Mouse (Mus musculus) lung, postnatal 0 days (tissue): ENCODE results near the gene Tob2. TPM values are rescaled to one million over a fixed set of nuclear protein-coding genes. Genes with fewer than 3 reads are reported as not detected.

ENCODE experiments used
- ATAC-seq: fragments of 200-750 bp; cut with Nextera tagmentation; 2 replicates; pipeline ENCODE4 v1.8.0; 2017; ENCODE audit warnings: moderate library complexity
- DNase-seq: peaks from one replicate; pipeline ENCODE4 v3.0.0-alpha.2; 2016; ENCODE audit warnings: low spot score
- H3K27ac ChIP-seq: fragments of 300-500 bp; sonication (generic); 2 replicates; pipeline ENCODE4 v1.5.1; 2014; ENCODE audit warnings: antibody characterized with exemption, mild to moderate bottlenecking, low read length, mixed read lengths
- H3K27me3 ChIP-seq: fragments of 300-500 bp; sonication (generic); replicated peaks from 2 replicates; pipeline ENCODE4 v1.6.1; 2014; ENCODE audit warnings: low read length, mixed read lengths; ENCODE audit not compliant: insufficient read depth
- H3K36me3 ChIP-seq: fragments of 300-500 bp; sonication (generic); 2 replicates; pipeline ENCODE4 v1.6.1; 2014; ENCODE audit warnings: low read length, mixed read lengths; ENCODE audit not compliant: insufficient read depth
- H3K4me1 ChIP-seq: fragments of 300-500 bp; sonication (generic); 2 replicates; pipeline ENCODE4 v1.6.1; 2014; ENCODE audit warnings: antibody characterized with exemption, low read depth, low read length, mixed read lengths; ENCODE audit not compliant: insufficient read depth
- H3K4me2 ChIP-seq: fragments of 300-500 bp; sonication (generic); replicated peaks from 2 replicates; pipeline ENCODE4 v1.6.1; 2014; ENCODE audit warnings: low read depth, mild to moderate bottlenecking, low read length, moderate library complexity, mixed read lengths
- H3K4me3 ChIP-seq: fragments of 300-500 bp; sonication (generic); 2 replicates; pipeline ENCODE4 v1.5.1; 2014; ENCODE audit warnings: low read depth, low read length
- H3K9ac ChIP-seq: fragments of 300-500 bp; sonication (generic); replicated peaks from 2 replicates; pipeline ENCODE4 v1.6.1; 2014; ENCODE audit warnings: low read depth, mild to moderate bottlenecking
- H3K9me3 ChIP-seq: fragments of 300-500 bp; sonication (generic); 2 replicates; pipeline ENCODE4 v1.6.1; 2016; ENCODE audit warnings: low read length, mixed read lengths
- CTCF ChIP-seq: IDR thresholded peaks from 2 replicates; pipeline ENCODE4 v1.5.1; 2016; ENCODE audit warnings: antibody characterized with exemption, mild to moderate bottlenecking
- EP300 ChIP-seq: IDR thresholded peaks from 2 replicates; pipeline ENCODE4 v1.6.1; 2016; ENCODE audit warnings: antibody characterized with exemption, mild to moderate bottlenecking, control low read depth
- WGBS: fragments of 180-500 bp; shearing (Covaris S2); extraction: QIAGEN DNeasy Blood & Tissue Kit; methylation state at CpG from one replicate; pipeline ENCODE4 v1.1.7; 2014; 5-methylcytosine and 5-hydroxymethylcytosine counted together
- polyA plus RNA-seq: library from polyadenylated mRNA; unstranded; fragments of >200 nt; fragmentation: Nextera tagmentation; extraction: Ambion mirVana; gene quantifications from 2 replicates; pipeline ENCODE4 v1.2.1, GENCODE M21; 2015

The Tob2 gene
- polyA plus RNA-seq, 1 experiment from 2014 or later = 30.0 TPM

GRCm38 (mm10) chr15:81882348-81882747, 23.8 kb upstream of the Tob2 start:
- no peak for TF ChIP-seq EP300
- no peak for TF ChIP-seq CTCF
- Histone ChIP-seq H3K27me3 (no peaks in the 10 kb centered on the region), H3K9ac (no peak overlapping the region), H3K9me3 (no peaks in the 10 kb centered on the region), H3K4me2 (no peak overlapping the region), H3K36me3 (no peaks in the 10 kb centered on the region), H3K27ac (no peak overlapping the region), H3K4me3 (no peak overlapping the region), H3K4me1 (no peaks in the 10 kb centered on the region)
- WGBS = 90% methylated on average over 3 of the region's 3 CpGs
- no peak for ATAC-seq
- DNase-seq = no peak

DNA sequence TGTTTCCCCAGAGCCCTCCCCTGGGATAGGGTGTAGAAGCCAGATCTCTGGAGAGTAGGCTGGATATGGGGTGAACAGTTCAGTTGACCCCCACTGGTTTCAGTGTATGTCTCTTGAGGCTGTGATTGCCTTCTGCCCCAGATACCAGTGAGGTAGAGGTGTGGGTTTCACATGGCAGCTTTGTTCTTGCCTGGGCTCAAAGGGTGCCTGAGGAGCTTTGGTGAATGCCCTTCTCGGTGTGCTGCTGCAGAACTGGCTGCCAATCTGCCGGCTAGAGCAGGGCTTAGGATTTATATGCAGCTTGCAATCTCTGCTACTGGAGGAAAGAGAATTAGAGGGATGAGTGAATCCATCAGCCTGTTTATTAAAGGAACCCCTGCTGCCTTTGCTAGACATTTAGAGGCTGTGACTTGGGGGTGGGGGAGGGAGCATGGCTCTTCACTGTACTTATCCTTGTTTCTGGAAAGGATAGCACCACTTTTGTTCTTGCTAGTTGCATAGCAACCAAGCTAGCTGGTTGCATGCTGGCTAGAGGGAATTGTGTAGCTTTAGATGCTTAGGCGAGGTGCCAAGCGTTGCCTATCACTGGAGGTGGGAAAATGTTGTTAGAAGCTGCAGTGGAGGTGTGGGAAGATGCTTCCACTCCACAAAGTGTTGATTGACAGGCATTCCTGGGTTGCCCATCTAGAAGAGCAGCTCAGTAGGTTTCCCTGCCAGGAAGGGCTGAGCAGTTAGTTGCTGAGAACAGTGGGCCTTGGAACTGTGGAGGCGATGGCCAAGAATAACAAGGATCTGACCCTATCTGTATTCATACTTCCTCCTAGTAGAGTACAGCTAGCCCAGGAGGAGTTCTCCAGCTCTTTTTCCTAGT, 21.2 kb upstream of the Tob2 start:
- no peak overlapping the region for H3K4me2 ChIP-seq
- no peak overlapping the region for H3K27ac ChIP-seq
- ATAC-seq = no peak
- H3K4me3 ChIP-seq = no peak overlapping the region
- H3K4me1 ChIP-seq = no peaks in the 10 kb centered on the region
- H3K9me3 ChIP-seq = no peaks in the 10 kb centered on the region
- no peaks in the 10 kb centered on the region for H3K36me3 ChIP-seq
- 80% methylated on average over 5 of the region's 5 CpGs for WGBS
- no peak for DNase-seq
- no peaks in the 10 kb centered on the region for H3K27me3 ChIP-seq
- no peak for TF ChIP-seq EP300
- no peak for TF ChIP-seq CTCF
- no peak overlapping the region for H3K9ac ChIP-seq

GRCm38 (mm10) chr15:81872262-81873136, 13.9 kb upstream of the Tob2 start, which contains the start of gene Aco2:
TSS of gene Aco2 (plus strand) at chr15:81872309.
- WGBS = under 1% methylated on average over 53 of the region's 53 CpGs
- H3K4me1 ChIP-seq = peaks cover 9% of the 10 kb centered on the region; the same call in 1 of the 2 replicates
- peak within 1 kb of the TSS; percentile 97 for H3K27ac ChIP-seq
- no peaks in the 10 kb centered on the region for H3K9me3 ChIP-seq
- TF ChIP-seq CTCF = no peak
- no peak for TF ChIP-seq EP300
- ATAC-seq = peak; percentile 92
- H3K27me3 ChIP-seq = no peaks in the 10 kb centered on the region
- peaks cover 23% of the 10 kb centered on the region for H3K36me3 ChIP-seq
- peak; percentile 99 for DNase-seq
- peak within 1 kb of the TSS; percentile 89 for H3K4me2 ChIP-seq
- H3K4me3 ChIP-seq = peak within 1 kb of the TSS; percentile 86
- H3K9ac ChIP-seq = peak within 1 kb of the TSS; percentile 76

DNA sequence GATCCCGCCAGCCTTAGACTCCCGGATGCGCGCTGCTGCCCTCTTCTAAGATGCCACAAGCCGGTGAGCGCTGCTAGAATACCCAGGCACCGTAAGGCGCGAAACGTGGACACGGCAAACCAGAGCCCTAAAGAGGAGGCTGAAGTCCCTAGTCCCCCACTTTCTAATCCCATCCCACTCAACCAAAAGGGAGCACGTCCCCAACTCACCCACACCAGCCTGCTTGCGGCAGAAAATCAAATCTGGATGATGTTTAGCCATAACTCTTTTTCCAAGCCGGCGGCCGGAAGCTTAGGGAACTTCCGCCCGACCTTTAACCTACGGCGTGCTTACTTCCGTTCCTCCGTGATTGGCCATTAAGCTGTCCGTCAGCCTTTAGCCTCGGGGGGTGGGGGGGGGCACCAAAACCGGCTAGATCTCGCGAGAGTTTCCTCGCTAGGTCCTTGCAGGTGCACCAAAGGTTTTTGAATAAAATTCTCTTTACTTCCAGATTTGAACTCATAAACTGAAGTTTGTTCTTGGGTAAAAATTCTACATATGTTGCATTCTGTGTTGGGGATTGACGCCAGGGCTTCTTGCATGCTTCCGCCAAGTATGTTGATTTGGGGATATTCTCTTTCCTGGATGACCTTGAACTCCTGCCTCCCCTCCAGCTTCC, 13.1 kb upstream of the Tob2 start, which contains the start of gene Phf5a:
Gene Phf5a, minus strand, starts transcription at position 308 of the 658 bp plus-strand sequence.
- Histone ChIP-seq H3K9ac (peak within 1 kb of the TSS; percentile 76), H3K27ac (peak within 1 kb of the TSS; percentile 97), H3K9me3 (no peaks in the 10 kb centered on the region), H3K4me3 (peak within 1 kb of the TSS; percentile 86), H3K36me3 (peaks cover 31% of the 10 kb centered on the region), H3K4me1 (peaks cover 9% of the 10 kb centered on the region; the same call in 1 of the 2 replicates), H3K4me2 (peak within 1 kb of the TSS; percentile 89), H3K27me3 (no peaks in the 10 kb centered on the region)
- TF ChIP-seq EP300 (peak; percentile 100), CTCF (no peak)
- DNase-seq = peak; percentile 98
- peak; percentile 96 for ATAC-seq
- under 1% methylated on average over 30 of the region's 30 CpGs for WGBS

DNA sequence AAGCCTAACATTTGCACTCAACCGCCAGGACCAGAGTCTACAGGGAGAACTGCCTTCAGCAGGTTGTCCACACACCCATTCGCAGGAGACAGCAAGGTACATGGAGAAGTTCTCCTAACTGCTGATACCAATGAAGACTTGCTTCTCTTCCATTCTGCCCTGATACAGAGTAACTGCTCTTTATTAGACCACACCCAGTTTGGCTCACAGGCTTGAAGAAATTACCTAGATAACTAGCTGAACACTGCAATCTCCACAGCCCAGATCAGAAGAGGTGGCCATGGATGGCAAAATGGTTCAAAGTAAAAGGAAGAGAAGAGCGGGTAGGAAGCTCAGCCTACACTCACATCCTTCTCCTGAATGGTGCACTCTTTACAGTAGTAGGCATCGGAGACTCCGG, 11.4 kb upstream of the Tob2 start:
- no peak overlapping the region for H3K9ac ChIP-seq
- peaks cover 36% of the 10 kb centered on the region for H3K36me3 ChIP-seq
- ATAC-seq = no peak
- no peak overlapping the region for H3K4me3 ChIP-seq
- WGBS = 98% methylated on average over 5 of the region's 5 CpGs
- H3K9me3 ChIP-seq = no peaks in the 10 kb centered on the region
- peaks cover 9% of the 10 kb centered on the region; the same call in 1 of the 2 replicates for H3K4me1 ChIP-seq
- TF ChIP-seq EP300 (no peak), CTCF (no peak)
- no peaks in the 10 kb centered on the region for H3K27me3 ChIP-seq
- no peak for DNase-seq
- no peak overlapping the region for H3K27ac ChIP-seq
- no peak overlapping the region for H3K4me2 ChIP-seq
